ENCODE assay signal across 8 mouse cellular contexts in the genomic region with DNA sequence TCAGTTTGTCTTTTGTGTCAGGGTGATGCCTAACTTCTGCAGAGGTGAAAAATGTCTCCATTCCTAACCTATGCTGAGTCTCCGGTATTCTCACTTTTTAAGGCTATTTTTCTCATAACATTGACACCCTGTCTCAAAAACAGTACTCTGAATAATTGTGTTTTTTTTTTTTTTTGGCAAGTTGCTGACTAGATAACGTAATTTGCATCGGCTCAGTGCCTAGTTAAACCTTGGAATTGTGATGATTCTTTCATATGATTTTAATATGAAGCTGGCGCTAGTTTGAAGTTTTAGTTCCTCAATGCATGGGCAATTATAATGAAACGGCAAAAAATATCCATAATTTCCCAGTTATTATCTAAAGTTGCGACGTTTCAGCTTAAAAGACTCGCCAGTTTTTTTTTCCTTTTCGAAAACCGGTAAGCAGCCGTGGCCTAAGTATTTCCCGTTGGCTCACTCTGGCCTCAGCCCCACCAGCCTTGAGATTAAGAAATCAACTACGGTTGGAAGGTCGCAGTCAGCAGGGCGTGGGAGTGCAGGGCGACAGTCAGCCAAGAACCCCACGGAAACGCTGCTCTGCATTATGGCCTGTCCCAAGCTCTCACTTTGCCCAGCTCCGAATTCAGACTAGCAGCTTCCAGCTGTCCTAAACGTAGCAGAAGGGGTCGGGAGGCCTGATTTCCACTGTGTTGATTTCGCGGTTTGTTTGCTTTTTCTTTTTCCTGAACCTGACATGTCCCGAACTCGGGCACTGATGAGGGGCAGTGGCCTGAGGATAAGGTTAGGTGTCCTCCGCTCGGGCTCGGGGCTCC. TPM values are rescaled to one million over a fixed set of nuclear protein-coding genes. Genes with fewer than 3 reads are reported as not detected.
DNase-seq lines count a peak whose midpoint lies in the region; ATAC-seq and TF ChIP-seq lines count a peak whose summit lies in the region.

No protein-coding gene starts in this region.

- H3K27ac ChIP-seq in heart, postnatal 0 days (ENCODE audit: low read depth), result peak overlapping the region; percentile 99
- H3K27ac ChIP-seq in limb, embryonic 11.5 days (replicated peaks; ENCODE audit: low read depth, low read length), result peak overlapping the region; percentile 97
- peak overlapping the region; percentile 99 for H3K27ac ChIP-seq in midbrain, embryonic 10.5 days (replicated peaks)

- WGBS in heart, postnatal 0 days, result 4% methylated on average over 28 of the region's 28 CpGs
- 9% methylated on average over 28 of the region's 28 CpGs for WGBS in limb, embryonic 11.5 days
- 10% methylated on average over 28 of the region's 28 CpGs for WGBS in midbrain, embryonic 10.5 days

- peak overlapping the region; percentile 63 for H3K4me2 ChIP-seq in heart, postnatal 0 days (ENCODE audit: low read depth, low read length)
- peak overlapping the region; percentile 61 for H3K4me2 ChIP-seq in limb, embryonic 11.5 days (ENCODE audit: low read depth, severe bottlenecking)

- H3K4me3 ChIP-seq in heart, postnatal 0 days (ENCODE audit: low read depth, low read length), result peak overlapping the region; percentile 78
- peak overlapping the region; percentile 70 for H3K4me3 ChIP-seq in limb, embryonic 11.5 days (ENCODE audit: low read depth, low read length)
- H3K4me3 ChIP-seq in midbrain, embryonic 10.5 days, result peak overlapping the region; percentile 89

- H3K9me3 ChIP-seq in heart, postnatal 0 days (replicated peaks; ENCODE audit: control insufficient read depth, low read length), result no peaks in the 10 kb centered on the region
- no peaks in the 10 kb centered on the region for H3K9me3 ChIP-seq in limb, embryonic 11.5 days (ENCODE audit: control insufficient read depth, low read length)
- H3K9me3 ChIP-seq in midbrain, embryonic 10.5 days (replicated peaks), result no peaks in the 10 kb centered on the region

- H3K36me3 ChIP-seq in heart, postnatal 0 days (replicated peaks; ENCODE audit: control insufficient read depth, insufficient read depth, low read length), result 0 out of 2 replicates have a peak, but pooled peaks cover 5% of the 10 kb centered on the region
- no peaks in the 10 kb centered on the region for H3K36me3 ChIP-seq in limb, embryonic 11.5 days (ENCODE audit: control insufficient read depth, insufficient read depth, low read length)
- peaks cover 15% of the 10 kb centered on the region for H3K36me3 ChIP-seq in midbrain, embryonic 10.5 days

- TF ChIP-seq CTCF in heart, postnatal 0 days (IDR thresholded peaks at IDR 0.05; ENCODE audit: low read depth), result no peak

- peaks cover 14% of the 10 kb centered on the region for H3K4me1 ChIP-seq in heart, postnatal 0 days (ENCODE audit: control insufficient read depth, insufficient read depth)
- H3K4me1 ChIP-seq in limb, embryonic 11.5 days (ENCODE audit: control insufficient read depth, insufficient read depth, low read length), result no peaks in the 10 kb centered on the region
- H3K4me1 ChIP-seq in midbrain, embryonic 10.5 days, result peaks cover 26% of the 10 kb centered on the region

- no peak for TF ChIP-seq EP300 in heart, postnatal 0 days (IDR thresholded peaks at IDR 0.05; ENCODE audit: low read depth)

- H3K9ac ChIP-seq in heart, postnatal 0 days (replicated peaks; ENCODE audit: low read depth, low read length), result peak overlapping the region; percentile 79
- H3K9ac ChIP-seq in limb, embryonic 11.5 days (ENCODE audit: low read length), result peak overlapping the region; percentile 91

- peak; percentile 79 for ATAC-seq in erythroid progenitor cell, adult 5-6 weeks (replicated peaks; ENCODE audit: low FRiP score, poor library complexity, severe bottlenecking)
- ATAC-seq in heart, postnatal 0 days (ENCODE audit: insufficient read depth, low read depth), result peak; percentile 61
- peak; percentile 24 for ATAC-seq in limb, embryonic 11.5 days (ENCODE audit: insufficient number of reproducible peaks, low FRiP score, low TSS enrichment, low read depth)

- H3K27me3 ChIP-seq in heart, postnatal 0 days (ENCODE audit: control insufficient read depth, insufficient read depth, low read length), result no peaks in the 10 kb centered on the region
- H3K27me3 ChIP-seq in limb, embryonic 11.5 days (ENCODE audit: control insufficient read depth, insufficient read depth, low read length), result no peaks in the 10 kb centered on the region
- H3K27me3 ChIP-seq in midbrain, embryonic 10.5 days (ENCODE audit: low read depth, poor library complexity, severe bottlenecking), result no peaks in the 10 kb centered on the region

- peak; percentile 79 for DNase-seq in ovary, adult 18-20 months (ENCODE audit: low spot score)
- no peak for DNase-seq in ovary, postnatal 10 days (ENCODE audit: low spot score)
- peak; percentile 61 to 77 for DNase-seq in adrenal gland, adult 18-20 months (ENCODE audit: low spot score in 2 of 2)
- DNase-seq in heart, postnatal 0 days (ENCODE audit: low spot score), result peak; percentile 86
- DNase-seq in limb, embryonic 11.5 days (ENCODE audit: low spot score), result no peak
- DNase-seq in midbrain, embryonic 10.5 days (ENCODE audit: low spot score), result no peak
- DNase-seq in testis, postnatal 10 days (ENCODE audit: low spot score), result peak; percentile 79

RNA-seq across cellular contexts. Expression of a gene that starts 0.7 kb away (rescaled TPM):
- 100 to 1,000 TPM; 118 to 152 TPM for total RNA-seq in adrenal gland, adult 18-20 months (2021)
- total RNA-seq in erythroid progenitor cell, adult 5-6 weeks (2015; ENCODE audit: low replicate concordance), result 322 and 443 TPM in 2 replicates
- total RNA-seq in erythroid progenitor cell, adult 5-6 weeks (2017; ENCODE audit: low replicate concordance), result 458 and 570 TPM in 2 replicates
- 41.0 and 55.8 TPM in 2 replicates for total RNA-seq in heart, postnatal 0 days (2014; rRNA removed; ENCODE audit: low replicate concordance)
- 23.4 and 23.5 TPM in 2 replicates for polyA plus RNA-seq in heart, postnatal 0 days (2015; fragmentation: Nextera tagmentation; extraction: Ambion mirVana)
- 42.7 and 43.7 TPM in 2 replicates for polyA plus RNA-seq in limb, embryonic 11.5 days (2014; fragmentation: Nextera tagmentation; extraction: Ambion mirVana)
- 36.1 and 37.4 TPM in 2 replicates for polyA plus RNA-seq in midbrain, embryonic 10.5 days (2016; fragmentation: Nextera tagmentation; extraction: Ambion mirVana)

RNA-seq across cellular contexts. Expression of a gene that starts 17.2 kb away (rescaled TPM):
- 100 to 1,000 TPM; 109 to 148 TPM for total RNA-seq in adrenal gland, adult 18-20 months (2021)
- 26.0 and 26.7 TPM in 2 replicates for total RNA-seq in erythroid progenitor cell, adult 5-6 weeks (2015; ENCODE audit: low replicate concordance)
- 0.90 and 1.1 TPM in 2 replicates for total RNA-seq in erythroid progenitor cell, adult 5-6 weeks (2017; ENCODE audit: low replicate concordance)
- total RNA-seq in heart, postnatal 0 days (2014; rRNA removed; ENCODE audit: low replicate concordance), result 119 and 185 TPM in 2 replicates
- polyA plus RNA-seq in heart, postnatal 0 days (2015; fragmentation: Nextera tagmentation; extraction: Ambion mirVana), result 453 and 460 TPM in 2 replicates
- polyA plus RNA-seq in limb, embryonic 11.5 days (2014; fragmentation: Nextera tagmentation; extraction: Ambion mirVana), result 94.2 and 99.0 TPM in 2 replicates
- 121 TPM in 2 replicates for polyA plus RNA-seq in midbrain, embryonic 10.5 days (2016; fragmentation: Nextera tagmentation; extraction: Ambion mirVana)

Comparison
In these comparisons a context has a peak if more than half of its experiments do, and no peak if none do; other contexts are left out.
1. DNase-seq: peak in ovary, adult 18-20 months (single experiment), adrenal gland, adult 18-20 months (2 of 2), heart, postnatal 0 days (single experiment) and testis, postnatal 10 days (single experiment); none in ovary, postnatal 10 days (single experiment), limb, embryonic 11.5 days (single experiment) and midbrain, embryonic 10.5 days (single experiment).
2. ATAC-seq: peak in every context shown above with its lines; median percentile 79 in erythroid progenitor cell, adult 5-6 weeks; 61 in heart, postnatal 0 days; 24 in limb, embryonic 11.5 days.
3. Peak in every context shown above with its lines, with median percentiles within 50 percentile points of each other: H3K27ac ChIP-seq and H3K4me3 ChIP-seq.